Mouse (Mus musculus): Measurements from ENCODE around the gene Adar. TPM values are rescaled to one million over a fixed set of nuclear protein-coding genes. Genes with fewer than 3 reads are reported as not detected.

The Adar gene
- total RNA-seq (2021), result 27.1 and 40.4 TPM in 2 replicates
- long read RNA-seq, partial matches to known transcripts, result 8 of 18 reads
- long read RNA-seq, other reads (novel, unspliced or antisense), result 9 of 18 reads

GRCm38 (mm10) chr3:89714359-89715206, at the start of gene Adar:
Gene Adar, plus strand, starts transcription at chr3:89715022.
- DNase-seq, result peak; percentile 77

- DNase-seq, result no peak
Measured at GRCm38 (mm10) chr3:89667131-89667530, 47.7 kb upstream of the Adar start.

- DNase-seq, result no peak
Measured at GRCm38 (mm10) chr3:89671334-89671733, 43.5 kb upstream of the Adar start.

GRCm38 (mm10) chr3:89672573-89673317, 42.1 kb upstream of the Adar start:
- DNase-seq, result no peak

- DNase-seq, result no peak
Measured at GRCm38 (mm10) chr3:89677617-89678016, 37.2 kb upstream of the Adar start.

GRCm38 (mm10) chr3:89686031-89686430, 28.8 kb upstream of the Adar start:
- no peak for DNase-seq

GRCm38 (mm10) chr3:89688694-89689581, 25.9 kb upstream of the Adar start:
- DNase-seq, result peak; percentile 85

- DNase-seq, result no peak
Measured at GRCm38 (mm10) chr3:89691776-89692175, 23.0 kb upstream of the Adar start.

GRCm38 (mm10) chr3:89696152-89696821, 18.5 kb upstream of the Adar start:
- DNase-seq, result no peak

GRCm38 (mm10) chr3:89698958-89699357, 15.9 kb upstream of the Adar start:
- no peak for DNase-seq

- no peak for DNase-seq
Measured at GRCm38 (mm10) chr3:89700461-89700860, 14.4 kb upstream of the Adar start.

- DNase-seq, result no peak
Measured at GRCm38 (mm10) chr3:89703596-89703995, 11.2 kb upstream of the Adar start.

GRCm38 (mm10) chr3:89704064-89704463, 10.8 kb upstream of the Adar start:
- no peak for DNase-seq

GRCm38 (mm10) chr3:89715207-89715966, 565 bp downstream of the Adar start:
- DNase-seq, result peak; percentile 51

- no peak for DNase-seq
Measured at GRCm38 (mm10) chr3:89715967-89716256, 1.1 kb downstream of the Adar start.

GRCm38 (mm10) chr3:89722032-89722431, 7.2 kb downstream of the Adar start:
- no peak for DNase-seq

GRCm38 (mm10) chr3:89723400-89724084, 8.7 kb downstream of the Adar start:
- DNase-seq, result no peak

- DNase-seq, result peak; percentile 56
Measured at GRCm38 (mm10) chr3:89727028-89727427, 12.2 kb downstream of the Adar start.

GRCm38 (mm10) chr3:89728848-89729247, 14.0 kb downstream of the Adar start:
- no peak for DNase-seq

Data from adrenal gland, postnatal 25 days (tissue).